In genomic region chr3:41741601-41742277, GRCm38 (mm10) we compare ENCODE assay signal across 7 mouse cellular contexts. TPM values are rescaled to one million over a fixed set of nuclear protein-coding genes. Genes with fewer than 3 reads are reported as not detected.
DNase-seq lines count a peak whose midpoint lies in the region; ATAC-seq and TF ChIP-seq lines count a peak whose summit lies in the region.

No protein-coding gene starts in this region.

- H3K27me3 ChIP-seq in forebrain, embryonic 14.5 days (replicated peaks; ENCODE audit: control insufficient read depth, insufficient read depth, low read length): no peaks in the 10 kb centered on the region
- H3K27me3 ChIP-seq in intestine, postnatal 0 days (replicated peaks; ENCODE audit: control insufficient read depth, insufficient read depth, low read length): no peaks in the 10 kb centered on the region
- H3K27me3 ChIP-seq in neural tube, embryonic 15.5 days (replicated peaks): no peaks in the 10 kb centered on the region

- peaks cover 13% of the 10 kb centered on the region for H3K4me1 ChIP-seq in forebrain, embryonic 14.5 days (ENCODE audit: control insufficient read depth, insufficient read depth, low read length)
- no peaks in the 10 kb centered on the region for H3K4me1 ChIP-seq in intestine, postnatal 0 days (replicated peaks; ENCODE audit: control insufficient read depth, insufficient read depth, low read length)
- peaks cover 21% of the 10 kb centered on the region for H3K4me1 ChIP-seq in neural tube, embryonic 15.5 days

- peak; percentile 9 for DNase-seq in thymus, postnatal 4 days
- no peak for DNase-seq in thymus, adult 18-20 months
- DNase-seq in brain, adult 2 months (ENCODE audit: low read depth, low spot score): peak; percentile 40
- peak; percentile 52 for DNase-seq in forebrain, embryonic 14.5 days (ENCODE audit: low spot score)
- DNase-seq in liver: peak; percentile 16

- peak overlapping the region; percentile 80 for H3K9ac ChIP-seq in forebrain, embryonic 14.5 days (ENCODE audit: low read length)
- peak overlapping the region; percentile 68 for H3K9ac ChIP-seq in intestine, postnatal 0 days (ENCODE audit: low read depth, low read length)
- peak overlapping the region; percentile 81 for H3K9ac ChIP-seq in neural tube, embryonic 15.5 days (replicated peaks)

- H3K36me3 ChIP-seq in forebrain, embryonic 14.5 days (ENCODE audit: control insufficient read depth, insufficient read depth, low read length): no peaks in the 10 kb centered on the region
- H3K36me3 ChIP-seq in intestine, postnatal 0 days (ENCODE audit: control insufficient read depth, insufficient read depth): no peaks in the 10 kb centered on the region
- no peaks in the 10 kb centered on the region for H3K36me3 ChIP-seq in neural tube, embryonic 15.5 days

- WGBS in forebrain, embryonic 14.5 days: under 1% methylated on average over 38 of the region's 39 CpGs
- WGBS in intestine, postnatal 0 days: under 1% methylated on average over 39 of the region's 39 CpGs
- under 1% methylated on average over 39 of the region's 39 CpGs for WGBS in neural tube, embryonic 15.5 days

- H3K4me3 ChIP-seq in forebrain, embryonic 14.5 days (ENCODE audit: low read depth, low read length): peak overlapping the region; percentile 77
- peak overlapping the region; percentile 77 for H3K4me3 ChIP-seq in intestine, postnatal 0 days (ENCODE audit: low read depth, low read length)
- peak overlapping the region; percentile 71 for H3K4me3 ChIP-seq in neural tube, embryonic 15.5 days (replicated peaks)

- peak; percentile 77; the same call in 1 of the 2 replicates for ATAC-seq in forebrain, embryonic 14.5 days
- no peak for ATAC-seq in intestine, postnatal 0 days
- peak; percentile 6; the same call in 1 of the 2 replicates for ATAC-seq in neural tube, embryonic 15.5 days (ENCODE audit: low FRiP score)

- H3K4me2 ChIP-seq in forebrain, embryonic 14.5 days (ENCODE audit: low read length): peak overlapping the region; percentile 66
- peak overlapping the region; percentile 74 for H3K4me2 ChIP-seq in intestine, postnatal 0 days (replicated peaks; ENCODE audit: low read depth)
- peak overlapping the region; percentile 78 for H3K4me2 ChIP-seq in neural tube, embryonic 15.5 days

- peak overlapping the region; percentile 91 for H3K27ac ChIP-seq in forebrain, embryonic 14.5 days (ENCODE audit: low read depth, low read length)
- H3K27ac ChIP-seq in intestine, postnatal 0 days (ENCODE audit: low read depth, low read length): peak overlapping the region; percentile 87
- peak overlapping the region; percentile 93 for H3K27ac ChIP-seq in neural tube, embryonic 15.5 days (replicated peaks)

- H3K9me3 ChIP-seq in forebrain, embryonic 14.5 days (replicated peaks; ENCODE audit: control insufficient read depth, low read length): no peaks in the 10 kb centered on the region
- no peaks in the 10 kb centered on the region for H3K9me3 ChIP-seq in intestine, postnatal 0 days (ENCODE audit: control insufficient read depth)
- no peaks in the 10 kb centered on the region for H3K9me3 ChIP-seq in neural tube, embryonic 15.5 days (replicated peaks)

- TF ChIP-seq CTCF in intestine, postnatal 0 days (IDR thresholded peaks at IDR 0.05; ENCODE audit: low read depth): no peak

RNA-seq across cellular contexts. Expression of gene Sclt1, which starts 0.6 kb away (rescaled TPM):
- polyA plus RNA-seq in forebrain, embryonic 14.5 days (2014; fragmentation: Nextera tagmentation; extraction: Ambion mirVana): 13.1 and 15.0 TPM in 2 replicates
- polyA plus RNA-seq in intestine, postnatal 0 days (2015; fragmentation: Nextera tagmentation; extraction: Ambion mirVana): 7.1 and 9.4 TPM in 2 replicates
- polyA plus RNA-seq in neural tube, embryonic 15.5 days (2015; fragmentation: Nextera tagmentation; extraction: Ambion mirVana): 20.0 and 21.5 TPM in 2 replicates

RNA-seq across cellular contexts. Expression of gene D3Ertd751e, which starts 0.7 kb away (rescaled TPM):
- polyA plus RNA-seq in forebrain, embryonic 14.5 days (2014; fragmentation: Nextera tagmentation; extraction: Ambion mirVana): 10.4 and 10.6 TPM in 2 replicates
- 10.7 and 11.1 TPM in 2 replicates for polyA plus RNA-seq in intestine, postnatal 0 days (2015; fragmentation: Nextera tagmentation; extraction: Ambion mirVana)
- polyA plus RNA-seq in neural tube, embryonic 15.5 days (2015; fragmentation: Nextera tagmentation; extraction: Ambion mirVana): 10.1 and 11.9 TPM in 2 replicates

Comparison
In these comparisons a context has a peak if more than half of its experiments do, and no peak if none do; other contexts are left out.
1. DNase-seq: peak in thymus, postnatal 4 days (single experiment), brain, adult 2 months (single experiment), forebrain, embryonic 14.5 days (single experiment) and liver (single experiment); none in thymus, adult 18-20 months (0 of 2).
2. Peak in every context shown above with its lines, with median percentiles within 50 percentile points of each other: H3K27ac ChIP-seq, H3K4me2 ChIP-seq, H3K4me3 ChIP-seq and H3K9ac ChIP-seq.